Mouse (Mus musculus) ES-Bruce4 (cell line): ENCODE measurements around the gene Arhgap45. TPM values are rescaled to one million over a fixed set of nuclear protein-coding genes. Genes with fewer than 3 reads are reported as not detected.

Experiments used
- H3K27ac ChIP-seq: 2 replicates; pipeline ENCODE4 v1.5.1; 2012; ENCODE audit warnings: low read length, inconsistent platforms; ENCODE audit not compliant: insufficient read depth
- H3K27me3 ChIP-seq: 2 replicates; pipeline ENCODE4 v1.6.1; 2012; ENCODE audit warnings: mild to moderate bottlenecking, low read length, inconsistent platforms; ENCODE audit not compliant: control insufficient read depth, poor library complexity, insufficient read depth, severe bottlenecking
- H3K36me3 ChIP-seq: 2 replicates; pipeline ENCODE4 v1.6.1; 2012; ENCODE audit warnings: inconsistent platforms, mild to moderate bottlenecking, low read length, moderate library complexity; ENCODE audit not compliant: control insufficient read depth, poor library complexity, insufficient read depth, severe bottlenecking
- H3K4me1 ChIP-seq: one replicate; pipeline ENCODE4 v1.8.1; 2011; ENCODE audit warnings: low read length; ENCODE audit not compliant: control insufficient read depth, insufficient read depth
- H3K4me3 ChIP-seq: 2 replicates; pipeline ENCODE4 v1.5.1; 2011; ENCODE audit warnings: low read depth, mild to moderate bottlenecking, low read length
- H3K9ac ChIP-seq: 2 replicates; pipeline ENCODE4 v1.6.1; 2012; ENCODE audit warnings: low read depth, mild to moderate bottlenecking, inconsistent platforms; ENCODE audit not compliant: poor library complexity, severe bottlenecking
- H3K9me3 ChIP-seq: replicated peaks from 2 replicates; pipeline ENCODE4 v1.6.1; 2012; ENCODE audit warnings: mild to moderate bottlenecking, low read length, inconsistent platforms; ENCODE audit not compliant: control insufficient read depth, poor library complexity, insufficient read depth, severe bottlenecking
- CTCF ChIP-seq: IDR thresholded peaks from one replicate; pipeline ENCODE4 v1.8.1; 2011; ENCODE audit warnings: low read depth, low read length
- EP300 ChIP-seq: IDR thresholded peaks from 2 replicates; pipeline ENCODE4 v1.6.1; 2011; ENCODE audit warnings: low read depth, low read length; ENCODE audit not compliant: insufficient read depth
- POLR2A ChIP-seq: IDR thresholded peaks from one replicate; pipeline ENCODE4 v1.8.1; 2011; ENCODE audit warnings: low read length; ENCODE audit not compliant: insufficient read depth
- polyA plus RNA-seq: library from polyadenylated mRNA; stranded (reverse); fragments of >200 nt; gene quantifications from 2 replicates; pipeline ENCODE4 v1.2.4, GENCODE M21; 2011; ENCODE audit warnings: low read depth; ENCODE audit not compliant: missing spikeins, insufficient read depth, insufficient read length

Arhgap45 gene
- polyA plus RNA-seq, 1 experiment = 6.5 TPM

DNA sequence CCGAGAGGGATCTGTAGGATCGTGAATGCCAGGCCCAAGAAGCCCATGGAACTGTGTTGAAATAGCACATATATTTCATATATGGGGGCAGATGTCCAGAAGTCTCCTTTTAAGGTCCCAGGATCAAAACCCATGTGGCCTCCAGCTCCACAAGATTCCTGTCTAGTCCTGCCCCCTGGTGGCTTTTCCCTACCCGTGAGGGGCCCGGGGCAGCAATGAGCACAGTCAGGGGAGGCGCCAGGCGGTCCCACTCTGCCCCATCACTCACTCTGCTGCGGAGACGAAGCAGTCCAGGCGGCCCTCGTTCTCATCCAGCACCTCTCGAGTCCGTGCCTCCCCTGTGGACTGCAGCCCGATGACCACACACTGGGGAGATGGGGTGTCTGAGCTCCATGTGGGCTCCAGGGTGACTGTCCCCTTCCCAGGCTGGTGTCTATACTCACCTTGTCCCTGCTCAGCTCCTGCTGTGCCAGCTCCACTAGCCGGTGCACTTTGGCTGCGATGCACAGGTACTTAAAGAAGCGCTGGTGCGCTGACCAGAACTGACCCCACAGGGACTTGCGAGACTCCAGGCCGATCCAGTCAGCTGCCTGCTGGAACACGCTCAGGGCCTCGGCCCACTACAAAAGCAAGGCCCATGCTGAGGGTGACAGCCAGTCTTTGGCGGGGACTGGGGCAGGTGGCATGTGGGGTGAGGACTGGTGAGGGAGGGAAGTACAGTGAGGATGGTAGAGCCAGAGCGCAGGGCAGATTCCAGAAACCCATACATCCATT lies 47.6 kb downstream of the Arhgap45 start:
- Histone ChIP-seq H3K27me3 (no peaks in the 10 kb centered on the region), H3K9ac (no peak overlapping the region), H3K4me3 (no peak overlapping the region), H3K36me3 (no peaks in the 10 kb centered on the region), H3K27ac (no peak overlapping the region), H3K4me1 (no peaks in the 10 kb centered on the region), H3K9me3 (no peaks in the 10 kb centered on the region)
- peak; percentile 39 for TF ChIP-seq CTCF
- TF ChIP-seq EP300 = no peak
- no peak for TF ChIP-seq POLR2A

DNA sequence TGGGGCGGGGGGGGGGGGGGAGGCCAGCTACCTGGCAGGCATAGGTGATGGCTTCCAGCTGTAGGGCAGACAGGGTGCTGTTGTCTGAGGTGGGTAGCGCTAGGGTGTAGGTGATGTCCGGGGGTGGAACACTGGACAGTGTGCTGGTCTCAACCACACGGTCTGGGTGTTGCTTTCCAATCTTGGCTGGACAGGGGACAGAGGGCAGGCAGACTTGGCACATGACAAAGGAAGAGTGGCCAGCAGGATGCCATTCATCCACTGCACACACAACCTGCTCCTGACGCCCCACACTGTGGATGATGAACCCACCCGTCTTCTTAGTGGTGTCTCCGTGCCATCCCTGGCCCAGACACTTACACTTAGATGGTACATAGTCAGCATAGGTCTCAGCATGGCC lies 52.8 kb downstream of the Arhgap45 start:
- no peak for TF ChIP-seq CTCF
- TF ChIP-seq EP300 = no peak
- TF ChIP-seq POLR2A = no peak
- Histone ChIP-seq H3K9ac (no peak overlapping the region), H3K27me3 (no peaks in the 10 kb centered on the region), H3K36me3 (no peaks in the 10 kb centered on the region), H3K4me3 (no peak overlapping the region), H3K9me3 (no peaks in the 10 kb centered on the region), H3K27ac (no peak overlapping the region), H3K4me1 (peaks cover 7% of the 10 kb centered on the region)

DNA sequence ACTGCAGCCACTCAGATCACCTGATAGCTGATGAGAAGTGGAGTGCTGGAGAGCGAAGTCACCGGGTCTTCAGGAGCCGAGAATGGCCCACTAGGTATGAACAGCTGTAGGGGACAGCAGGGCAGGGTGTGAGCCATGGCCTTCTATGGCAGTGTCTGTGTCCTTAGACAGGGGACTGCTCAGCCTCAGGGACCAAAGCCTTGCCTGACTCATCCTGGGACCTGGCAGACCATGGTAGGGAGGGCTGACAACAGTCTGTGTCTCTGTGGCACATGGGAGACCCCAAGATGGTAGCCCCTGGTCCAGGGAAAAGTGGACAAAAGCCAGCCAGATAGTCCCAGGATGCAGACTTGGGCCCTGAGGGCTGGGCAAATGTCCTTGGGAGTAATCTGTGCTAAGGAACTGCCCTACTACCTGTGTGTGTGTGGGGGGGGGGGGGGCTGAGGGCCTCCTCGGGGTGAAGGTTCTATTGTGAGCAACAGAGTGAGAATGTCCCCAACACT lies 53.5 kb downstream of the Arhgap45 start:
- Histone ChIP-seq H3K4me3 (no peak overlapping the region), H3K9ac (no peak overlapping the region), H3K4me1 (peaks cover 7% of the 10 kb centered on the region), H3K27ac (no peak overlapping the region), H3K36me3 (no peaks in the 10 kb centered on the region), H3K27me3 (no peaks in the 10 kb centered on the region), H3K9me3 (no peaks in the 10 kb centered on the region)
- no peak for TF ChIP-seq CTCF
- TF ChIP-seq EP300 = no peak
- TF ChIP-seq POLR2A = no peak

DNA sequence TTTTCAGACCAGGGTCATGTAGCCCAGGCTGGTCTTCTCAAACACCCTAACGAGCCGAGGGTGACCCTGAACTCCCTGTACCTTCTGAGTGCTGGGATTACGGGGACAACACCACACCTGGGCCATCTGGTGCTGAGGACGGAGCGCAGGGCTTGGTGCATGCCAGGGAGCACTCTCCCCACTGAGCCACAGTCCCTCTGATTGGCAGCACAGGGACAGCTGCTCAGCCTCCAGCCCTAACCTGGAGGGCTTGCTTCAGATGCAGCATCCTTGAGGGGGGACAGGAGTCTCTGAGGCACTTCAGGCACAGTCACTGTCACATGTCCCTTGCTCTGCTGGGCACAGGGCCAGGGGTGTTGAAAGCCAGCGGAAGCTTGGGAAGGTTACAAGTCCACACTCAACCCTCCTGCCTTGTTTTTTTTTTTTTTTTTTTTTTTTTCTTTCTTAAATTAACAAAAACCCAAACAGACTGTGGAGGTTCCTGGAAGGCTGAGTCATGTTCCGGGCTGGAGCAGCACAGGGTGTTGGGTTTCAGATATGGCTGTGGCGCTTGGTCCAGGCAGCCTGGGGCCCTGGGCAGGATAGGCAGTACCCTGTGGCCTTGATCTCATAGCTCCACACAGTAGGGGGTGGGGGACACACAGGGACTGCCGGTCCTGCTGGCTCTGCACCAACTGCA lies 54.5 kb downstream of the Arhgap45 start:
- no peak overlapping the region for H3K9ac ChIP-seq
- no peaks in the 10 kb centered on the region for H3K27me3 ChIP-seq
- no peaks in the 10 kb centered on the region for H3K36me3 ChIP-seq
- H3K9me3 ChIP-seq = no peaks in the 10 kb centered on the region
- H3K27ac ChIP-seq = no peak overlapping the region
- H3K4me1 ChIP-seq = peaks cover 8% of the 10 kb centered on the region
- no peak for TF ChIP-seq CTCF
- no peak for TF ChIP-seq POLR2A
- no peak for TF ChIP-seq EP300
- H3K4me3 ChIP-seq = no peak overlapping the region

DNA sequence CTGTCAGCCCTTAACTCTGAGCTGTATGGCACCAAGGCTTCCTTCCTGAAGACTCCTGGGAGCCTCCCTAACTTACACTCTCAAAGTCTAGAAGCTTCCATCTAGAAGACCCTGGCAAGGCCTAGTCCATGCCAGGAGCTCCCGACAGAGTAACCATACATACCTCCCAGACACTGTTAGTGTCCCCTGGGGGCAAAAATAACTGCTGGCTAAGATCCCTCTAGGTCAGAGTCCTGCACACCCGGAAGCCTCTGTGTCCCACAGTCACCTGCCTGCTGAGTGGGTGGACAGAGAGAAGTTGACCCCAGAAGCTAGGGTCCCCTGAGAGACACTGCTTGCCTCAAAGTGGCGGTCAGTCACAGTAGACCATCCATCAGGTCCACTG lies 55.1 kb downstream of the Arhgap45 start:
- Histone ChIP-seq H3K27ac (no peak overlapping the region), H3K4me3 (no peak overlapping the region), H3K9me3 (no peaks in the 10 kb centered on the region), H3K4me1 (peaks cover 10% of the 10 kb centered on the region), H3K9ac (no peak overlapping the region), H3K27me3 (no peaks in the 10 kb centered on the region), H3K36me3 (no peaks in the 10 kb centered on the region)
- TF ChIP-seq POLR2A (no peak), EP300 (no peak), CTCF (no peak)
